Mouse (Mus musculus) embryonic facial prominence, embryonic 11.5 days (tissue): Measurements from ENCODE around the gene 4930404N11Rik. TPM values are rescaled to one million over a fixed set of nuclear protein-coding genes. Genes with fewer than 3 reads are reported as not detected.

Experiments used
- ATAC-seq: fragments of 200-750 bp; cut with Nextera tagmentation; replicated peaks from 2 replicates; pipeline ENCODE4 v1.8.0; 2017; ENCODE audit warnings: low read depth; ENCODE audit not compliant: insufficient number of reproducible peaks, low FRiP score, low TSS enrichment
- DNase-seq: peaks from one replicate; pipeline ENCODE4 v3.0.0-alpha.2; 2015; ENCODE audit warnings: low spot score
- H3K27ac ChIP-seq: fragments of 300-500 bp; sonication (generic); replicated peaks from 2 replicates; pipeline ENCODE4 v1.5.1; 2014; ENCODE audit warnings: mild to moderate bottlenecking, low read depth, low read length, control low read depth
- H3K27me3 ChIP-seq: fragments of 300-500 bp; sonication (generic); 2 replicates; pipeline ENCODE4 v1.6.1; 2014; ENCODE audit warnings: mild to moderate bottlenecking, low read length, moderate library complexity, mixed read lengths; ENCODE audit not compliant: control insufficient read depth, insufficient read depth
- H3K36me3 ChIP-seq: fragments of 300-500 bp; sonication (generic); replicated peaks from 2 replicates; pipeline ENCODE4 v1.6.1; 2014; ENCODE audit warnings: low read depth, mild to moderate bottlenecking, low read length, moderate library complexity, mixed read lengths; ENCODE audit not compliant: control insufficient read depth, insufficient read depth
- H3K4me1 ChIP-seq: fragments of 300-500 bp; sonication (generic); 2 replicates; pipeline ENCODE4 v1.6.1; 2014; ENCODE audit warnings: low read length, mixed read lengths; ENCODE audit not compliant: control insufficient read depth, insufficient read depth
- H3K4me2 ChIP-seq: fragments of 300-500 bp; sonication (generic); 2 replicates; pipeline ENCODE4 v1.6.1; 2014; ENCODE audit warnings: low read depth, mild to moderate bottlenecking, control low read depth, low read length, moderate library complexity
- H3K4me3 ChIP-seq: fragments of 300-500 bp; sonication (generic); 2 replicates; pipeline ENCODE4 v1.5.1; 2014; ENCODE audit warnings: low read depth, low read length, control low read depth
- H3K9ac ChIP-seq: fragments of 300-500 bp; sonication (generic); replicated peaks from 2 replicates; pipeline ENCODE4 v1.6.1; 2014; ENCODE audit warnings: mild to moderate bottlenecking, control low read depth, low read length
- H3K9me3 ChIP-seq: fragments of 300-500 bp; sonication (generic); replicated peaks from 2 replicates; pipeline ENCODE4 v1.6.1; 2016; ENCODE audit warnings: mild to moderate bottlenecking, low read length, inconsistent platforms, mixed read lengths; ENCODE audit not compliant: control insufficient read depth
- WGBS: fragments of 180-500 bp; shearing (Covaris S2); extraction: QIAGEN DNeasy Blood & Tissue Kit; methylation state at CpG from one replicate; pipeline ENCODE4 v1.1.7; 2014; 5-methylcytosine and 5-hydroxymethylcytosine counted together
- polyA plus RNA-seq: library from polyadenylated mRNA; unstranded; fragments of >200 nt; fragmentation: Nextera tagmentation; extraction: Ambion mirVana; gene quantifications from 2 replicates; pipeline ENCODE4 v1.2.1, GENCODE M21; 2014

The 4930404N11Rik gene
- polyA plus RNA-seq, 1 experiment from 2014 or later = not detected

DNA sequence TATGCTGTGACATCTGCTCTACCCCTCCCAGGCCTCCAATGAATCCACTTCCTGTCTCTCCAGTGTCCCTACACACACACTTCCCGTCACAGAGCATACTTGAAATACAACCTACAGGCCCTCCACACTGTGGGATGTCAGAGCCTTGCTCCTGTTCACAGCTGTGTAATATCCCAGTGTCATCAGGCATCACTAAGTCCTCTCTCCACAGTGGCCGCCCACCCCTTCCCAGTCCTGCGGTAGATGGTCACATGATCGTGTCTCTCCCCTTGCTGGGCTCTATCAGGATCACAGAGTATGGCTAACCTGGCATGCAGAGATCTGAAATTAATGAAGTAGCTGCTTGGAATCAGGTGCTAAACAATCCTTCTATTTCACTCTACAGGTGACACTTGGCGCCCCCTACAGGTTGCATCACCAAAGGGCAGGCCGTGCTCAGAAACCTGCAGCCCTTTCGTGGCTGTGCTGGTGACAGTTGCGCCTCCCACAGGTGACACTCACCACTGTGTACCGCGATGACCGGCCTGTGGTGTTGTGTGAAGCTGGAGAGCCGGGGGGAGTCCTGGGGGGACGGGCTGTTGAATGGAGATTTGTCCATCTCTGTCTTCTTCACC is 40.1 kb upstream of the 4930404N11Rik start:
- no peak overlapping the region for H3K9ac ChIP-seq
- H3K27ac ChIP-seq = no peak overlapping the region
- H3K36me3 ChIP-seq = no peaks in the 10 kb centered on the region
- 44% methylated on average over 13 of the region's 13 CpGs for WGBS
- H3K27me3 ChIP-seq = peaks cover 2% of the 10 kb centered on the region; the same call in 1 of the 2 replicates
- H3K4me3 ChIP-seq = no peak overlapping the region
- peaks cover 29% of the 10 kb centered on the region for H3K4me1 ChIP-seq
- DNase-seq (peak; percentile 64), ATAC-seq (no peak)
- H3K9me3 ChIP-seq = no peaks in the 10 kb centered on the region
- no peak overlapping the region; the same call in 1 of the 2 replicates for H3K4me2 ChIP-seq

DNA sequence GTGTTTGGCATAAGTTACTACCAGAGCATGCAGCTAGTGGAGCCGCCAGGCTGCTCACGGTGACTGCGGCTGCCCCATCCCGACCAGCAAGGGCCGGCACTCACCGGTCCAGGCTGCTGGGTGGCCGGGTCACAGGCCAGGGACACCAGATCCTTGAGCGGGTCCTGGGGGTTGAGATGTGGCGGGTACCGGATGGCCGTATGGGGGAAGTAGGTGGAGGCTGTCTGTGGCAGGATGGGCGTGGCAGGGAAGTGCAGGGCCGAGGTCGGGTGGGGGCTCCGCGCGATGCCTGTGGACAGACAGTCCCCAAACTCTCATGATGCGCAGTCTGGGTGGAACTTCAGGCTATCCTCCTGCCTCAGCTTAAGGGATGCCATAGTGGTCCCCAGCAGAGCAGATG is 39.1 kb upstream of the 4930404N11Rik start:
- Histone ChIP-seq H3K36me3 (no peaks in the 10 kb centered on the region), H3K4me3 (no peak overlapping the region), H3K4me2 (no peak overlapping the region), H3K27ac (0 out of 2 replicates have a peak overlapping the region, but pooled peaks have one; percentile 16), H3K9ac (no peak overlapping the region), H3K9me3 (no peaks in the 10 kb centered on the region), H3K27me3 (peaks cover 2% of the 10 kb centered on the region; the same call in 1 of the 2 replicates), H3K4me1 (peaks cover 33% of the 10 kb centered on the region)
- 62% methylated on average over 18 of the region's 18 CpGs for WGBS
- DNase-seq (no peak), ATAC-seq (no peak)

DNA sequence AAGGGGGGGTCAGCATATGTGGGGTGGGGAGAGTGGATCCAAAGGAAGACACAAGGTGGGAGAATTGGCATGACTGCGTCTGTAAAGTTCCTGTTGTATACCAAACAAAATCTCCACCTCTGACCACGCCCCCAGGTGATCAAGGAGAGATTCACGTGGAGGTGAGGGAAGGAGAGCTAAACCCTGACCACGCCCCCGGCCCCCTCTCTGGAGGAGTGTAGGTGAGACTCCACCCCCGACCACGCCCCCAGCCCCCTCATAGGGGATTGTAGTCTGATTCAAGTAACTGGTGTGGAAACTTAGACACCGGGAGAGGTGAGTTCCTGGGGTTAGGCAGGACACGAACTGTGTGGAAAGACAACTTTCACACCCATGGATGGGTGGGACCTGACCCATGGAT is 38.5 kb upstream of the 4930404N11Rik start:
- DNase-seq (no peak), ATAC-seq (no peak)
- Histone ChIP-seq H3K4me2 (no peak overlapping the region), H3K27ac (0 out of 2 replicates have a peak overlapping the region, but pooled peaks have one; percentile 16), H3K9me3 (no peaks in the 10 kb centered on the region), H3K27me3 (peaks cover 2% of the 10 kb centered on the region; the same call in 1 of the 2 replicates), H3K36me3 (no peaks in the 10 kb centered on the region), H3K4me3 (no peak overlapping the region), H3K4me1 (peaks cover 32% of the 10 kb centered on the region), H3K9ac (no peak overlapping the region)
- 15% methylated on average over 9 of the region's 9 CpGs for WGBS

DNA sequence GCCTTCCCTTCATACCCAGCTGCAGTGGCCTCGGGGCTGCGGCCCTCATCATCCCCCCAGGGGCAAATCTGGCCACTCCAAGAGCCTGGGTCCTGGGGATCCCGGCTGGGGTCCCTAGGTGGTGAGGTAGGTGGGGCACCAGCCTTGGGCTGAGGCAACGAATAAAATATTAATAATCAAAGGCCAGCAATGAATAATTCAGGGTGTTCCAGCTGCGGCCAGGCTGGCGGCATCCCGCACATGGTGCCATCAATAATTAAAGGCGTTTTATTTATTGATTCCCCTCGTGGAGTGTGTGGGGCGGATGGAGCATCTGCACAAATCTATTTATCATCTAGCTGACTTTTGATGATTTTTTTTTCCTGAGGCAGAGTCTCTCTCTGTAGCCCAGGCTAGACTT is 37.9 kb upstream of the 4930404N11Rik start:
- 60% methylated on average over 10 of the region's 10 CpGs for WGBS
- peaks cover 2% of the 10 kb centered on the region; the same call in 1 of the 2 replicates for H3K27me3 ChIP-seq
- ATAC-seq (no peak), DNase-seq (no peak)
- no peaks in the 10 kb centered on the region for H3K9me3 ChIP-seq
- H3K4me1 ChIP-seq = peaks cover 29% of the 10 kb centered on the region
- no peak overlapping the region for H3K4me3 ChIP-seq
- no peak overlapping the region for H3K4me2 ChIP-seq
- no peak overlapping the region for H3K9ac ChIP-seq
- peak overlapping the region; percentile 89; the same call in 1 of the 2 replicates for H3K27ac ChIP-seq
- no peaks in the 10 kb centered on the region for H3K36me3 ChIP-seq

DNA sequence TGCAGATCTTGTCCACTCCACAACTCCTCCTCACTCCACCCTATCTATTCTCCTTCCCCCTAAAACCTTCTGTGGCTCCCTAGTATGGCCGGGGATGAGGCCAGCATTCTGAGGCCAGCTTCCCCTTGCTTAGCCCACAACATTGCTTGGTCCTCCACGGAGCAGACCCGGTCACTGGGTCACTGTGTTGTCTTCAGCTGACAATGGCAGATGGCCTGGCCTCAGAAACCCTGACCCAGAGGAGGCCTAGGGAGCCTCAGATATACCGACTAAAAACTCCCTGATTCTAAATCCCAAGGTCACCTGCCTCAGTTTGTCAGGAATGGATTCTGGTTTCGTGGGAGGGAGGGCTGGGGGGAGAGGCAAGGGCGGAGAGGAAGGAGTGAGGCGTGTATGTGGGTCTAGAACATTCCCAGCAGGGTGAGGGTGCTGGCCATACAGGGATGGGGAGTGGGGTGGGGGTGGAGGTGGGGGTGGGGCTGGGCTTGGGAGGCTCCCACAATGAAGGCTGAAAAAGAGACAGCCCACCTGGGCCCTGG is 36.7 kb upstream of the 4930404N11Rik start:
- no peak; the same call in 1 of the 2 replicates for ATAC-seq
- H3K27me3 ChIP-seq = peaks cover 2% of the 10 kb centered on the region; the same call in 1 of the 2 replicates
- WGBS = 19% methylated on average over 7 of the region's 7 CpGs

DNA sequence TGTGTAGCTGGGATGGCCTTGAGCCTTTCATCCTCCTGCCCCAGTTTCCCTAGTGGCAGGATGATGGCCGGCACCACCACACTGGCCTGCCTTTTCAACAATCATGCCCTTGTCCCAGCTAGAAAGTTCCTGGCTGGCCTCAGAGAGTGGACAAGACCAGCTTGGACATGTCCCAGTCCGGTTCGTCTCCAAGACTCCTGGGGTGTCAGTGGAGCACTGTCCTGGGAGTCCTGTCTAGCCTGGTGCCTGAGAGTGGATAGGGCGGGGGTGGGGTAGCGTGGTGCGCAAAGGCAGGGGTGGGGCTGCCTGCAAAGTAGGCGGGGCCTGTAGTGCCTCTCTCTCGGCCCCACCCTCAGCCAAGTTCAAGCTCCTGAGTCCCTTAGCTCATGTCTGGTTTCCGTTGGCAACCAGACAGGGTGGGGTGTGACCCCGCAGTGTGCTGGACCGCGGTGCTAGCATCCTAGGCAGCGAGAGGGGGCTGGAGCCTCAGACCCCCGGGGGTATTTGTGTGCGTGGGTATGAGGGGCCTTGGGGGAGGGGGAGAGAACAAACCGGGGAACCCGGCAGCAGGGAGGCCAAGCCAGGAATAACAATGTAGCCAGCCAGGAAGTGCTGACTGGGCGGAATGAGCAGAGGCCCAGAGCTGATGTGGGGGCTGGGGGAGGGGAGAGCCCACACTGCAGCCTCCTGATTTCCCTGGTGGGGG is 36.1 kb upstream of the 4930404N11Rik start:
- peak overlapping the region; percentile 89 for H3K27ac ChIP-seq
- no peaks in the 10 kb centered on the region for H3K36me3 ChIP-seq
- H3K9me3 ChIP-seq = no peaks in the 10 kb centered on the region
- DNase-seq (peak; percentile 88), ATAC-seq (peak; percentile 76)
- peaks cover 18% of the 10 kb centered on the region for H3K4me1 ChIP-seq
- H3K4me2 ChIP-seq = peak overlapping the region; percentile 34
- 3% methylated on average over 18 of the region's 18 CpGs for WGBS
- H3K4me3 ChIP-seq = no peak overlapping the region
- H3K27me3 ChIP-seq = peaks cover 2% of the 10 kb centered on the region; the same call in 1 of the 2 replicates
- peak overlapping the region; percentile 18; the same call in 1 of the 2 replicates for H3K9ac ChIP-seq

More for the DNA sequence above, 36.7 kb upstream of the 4930404N11Rik start:
- H3K9ac ChIP-seq = peak overlapping the region; percentile 32
- H3K36me3 ChIP-seq = no peaks in the 10 kb centered on the region
- DNase-seq = no peak
- H3K4me1 ChIP-seq = peaks cover 20% of the 10 kb centered on the region
- peak overlapping the region; percentile 89 for H3K27ac ChIP-seq
- no peaks in the 10 kb centered on the region for H3K9me3 ChIP-seq
- peak overlapping the region; percentile 34 for H3K4me2 ChIP-seq
- no peak overlapping the region for H3K4me3 ChIP-seq

DNA sequence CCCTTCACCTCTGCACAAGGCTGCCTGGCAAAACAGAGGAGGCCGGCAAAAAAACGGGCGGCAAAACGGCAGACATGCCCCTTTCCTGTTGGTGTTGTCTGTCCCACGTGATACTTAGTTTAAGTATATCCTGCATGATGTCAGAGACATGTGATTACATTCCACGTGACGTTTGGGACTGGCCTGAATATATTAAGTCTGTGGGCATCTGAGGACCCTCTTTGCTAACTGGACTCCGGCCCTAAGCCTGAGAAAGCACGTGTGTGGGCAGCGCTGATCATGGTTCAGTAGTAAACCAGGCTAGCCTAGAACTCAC is 35.5 kb upstream of the 4930404N11Rik start:
- WGBS = 19% methylated on average over 10 of the region's 10 CpGs
- Histone ChIP-seq H3K4me3 (no peak overlapping the region), H3K36me3 (no peaks in the 10 kb centered on the region), H3K9me3 (no peaks in the 10 kb centered on the region), H3K27me3 (0 out of 2 replicates have a peak, but pooled peaks cover 2% of the 10 kb centered on the region), H3K4me1 (peaks cover 18% of the 10 kb centered on the region), H3K4me2 (no peak overlapping the region), H3K9ac (no peak overlapping the region), H3K27ac (peak overlapping the region; percentile 29; the same call in 1 of the 2 replicates)
- peak; percentile 66 for DNase-seq
- peak; percentile 7; the same call in 1 of the 2 replicates for ATAC-seq
